Mouse (Mus musculus): ENCODE measurements at regions not wholly inside any gene's neighbourhood (a gene's known extent, or its start where the extent isn't known, plus 50 kb on each side); places are given as distances from the start of the nearest gene placed in this dataset.

DNA sequence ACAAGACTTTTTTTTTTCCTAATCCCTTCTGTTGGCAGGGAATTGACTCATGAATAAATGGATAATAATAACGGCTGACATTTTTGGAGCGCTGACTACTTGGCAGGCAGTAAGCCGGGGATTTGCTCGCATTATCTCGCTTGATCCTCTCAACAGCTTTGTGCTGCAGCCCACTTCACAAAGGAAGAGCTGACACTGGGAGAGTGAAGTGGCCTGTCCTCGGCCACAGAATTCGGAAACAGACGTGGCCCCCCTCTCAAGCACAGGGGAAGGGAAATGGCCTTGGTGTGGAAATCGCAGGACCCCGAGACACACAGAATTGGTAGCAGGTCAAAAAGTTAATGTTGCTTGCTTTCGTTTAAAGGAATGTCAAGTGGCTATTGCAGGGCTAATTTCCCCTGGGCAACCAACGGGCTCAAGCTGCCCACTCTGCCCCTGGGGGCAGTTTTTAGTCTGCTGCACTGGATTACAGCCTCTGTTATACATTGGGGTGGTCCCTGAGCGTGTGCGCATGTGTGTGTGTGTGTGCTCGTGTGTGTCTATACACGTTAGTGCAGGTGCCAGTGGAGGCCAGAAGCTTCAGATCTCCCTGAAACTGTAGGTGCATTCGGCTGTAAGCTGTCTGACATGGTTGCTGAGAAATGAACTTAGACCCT, 483.1 kb downstream of the Plcl1 start:
- no peak for DNase-seq (ENCODE audit: low spot score)

DNA sequence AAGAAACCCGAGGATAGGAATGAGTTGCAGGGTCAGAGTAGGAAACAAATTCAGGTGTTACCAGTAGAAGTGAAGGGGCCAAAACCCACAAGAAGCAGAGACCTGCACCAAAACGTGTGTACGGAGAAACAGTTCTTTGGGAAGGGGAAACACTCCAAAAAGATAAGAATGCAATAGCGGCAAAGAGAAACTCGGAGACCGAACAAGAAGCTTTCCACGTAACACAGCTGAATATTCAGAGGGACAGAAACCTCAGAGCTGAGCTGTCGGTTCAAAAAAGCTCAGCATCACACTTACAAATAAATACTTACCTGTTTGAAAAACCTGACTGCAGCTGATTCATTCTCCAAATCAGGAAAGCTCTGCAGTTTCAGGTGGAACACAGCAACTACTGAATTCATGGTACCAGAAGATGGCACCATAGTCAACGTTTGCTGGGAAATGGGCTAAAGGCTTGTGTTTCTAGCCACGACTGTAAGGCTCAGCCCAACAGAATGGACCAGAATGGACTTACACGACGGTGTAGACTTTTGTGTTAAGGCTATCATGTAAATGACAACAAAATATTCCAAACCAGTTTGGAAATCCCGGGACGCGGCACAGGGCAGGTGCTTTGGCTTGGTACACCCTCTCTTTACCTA, 484.9 kb downstream of the Plcl1 start:
- DNase-seq (ENCODE audit: low spot score) = no peak

DNA sequence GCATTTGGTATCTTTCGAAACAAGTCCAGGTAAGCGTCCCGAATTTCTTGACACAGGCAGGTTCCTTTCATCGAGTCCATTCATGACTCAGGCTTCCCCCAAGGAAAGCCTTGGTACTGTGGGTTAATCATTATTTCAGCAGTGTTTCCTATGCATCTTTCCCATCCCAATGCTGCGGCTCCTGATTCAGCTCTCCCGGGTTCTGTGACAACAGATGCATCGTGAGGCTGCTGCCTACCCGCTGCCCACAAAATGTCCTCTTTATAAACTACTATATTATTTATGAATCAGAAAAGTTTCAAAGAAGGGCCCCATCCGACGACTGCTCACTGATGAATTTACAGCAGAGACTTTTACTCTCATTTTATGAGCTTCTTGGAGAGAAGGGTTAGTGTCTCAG, 486.2 kb downstream of the Plcl1 start:
- no peak for DNase-seq (ENCODE audit: low spot score)

DNA sequence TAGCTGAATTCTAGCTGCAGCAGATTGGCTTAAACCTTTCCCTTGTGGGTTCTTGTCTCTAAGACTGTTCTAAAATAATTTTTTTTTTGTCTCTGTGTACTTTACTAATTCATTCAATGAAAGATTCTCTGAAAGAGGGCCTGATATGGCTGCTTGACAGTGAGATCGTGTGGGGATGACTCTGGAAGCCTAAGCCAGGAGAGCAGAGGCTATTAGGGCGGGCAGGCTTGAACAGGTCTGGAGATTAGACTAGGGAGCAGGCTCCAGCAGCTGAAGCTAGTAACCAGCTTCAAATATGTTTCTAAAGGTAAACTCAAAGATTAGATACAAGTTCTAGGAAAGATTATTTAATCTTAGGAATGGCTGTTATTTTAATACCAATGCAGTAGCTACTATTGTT, 491.9 kb downstream of the Plcl1 start:
- no peak for DNase-seq (ENCODE audit: low spot score)

DNA sequence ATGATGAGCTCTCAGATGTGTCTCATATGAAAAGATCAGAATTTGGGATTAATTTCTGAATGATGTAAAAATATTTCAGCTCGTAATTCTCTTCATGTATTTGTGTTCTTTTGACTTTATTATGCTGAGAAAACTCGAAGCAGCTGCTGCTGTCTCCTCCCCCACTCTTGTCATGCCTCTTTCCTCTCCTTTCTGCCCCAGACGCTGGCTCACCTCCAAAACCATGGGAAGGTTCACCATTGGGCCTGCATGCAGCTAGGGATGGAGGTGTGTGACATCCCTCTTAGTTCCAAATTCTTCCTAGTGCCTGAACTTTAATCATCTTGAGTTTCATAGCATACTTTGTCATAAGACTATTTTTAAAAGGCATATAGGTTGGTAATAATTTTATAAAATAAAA, 492.3 kb downstream of the Plcl1 start:
- no peak for DNase-seq (ENCODE audit: low spot score)

DNA sequence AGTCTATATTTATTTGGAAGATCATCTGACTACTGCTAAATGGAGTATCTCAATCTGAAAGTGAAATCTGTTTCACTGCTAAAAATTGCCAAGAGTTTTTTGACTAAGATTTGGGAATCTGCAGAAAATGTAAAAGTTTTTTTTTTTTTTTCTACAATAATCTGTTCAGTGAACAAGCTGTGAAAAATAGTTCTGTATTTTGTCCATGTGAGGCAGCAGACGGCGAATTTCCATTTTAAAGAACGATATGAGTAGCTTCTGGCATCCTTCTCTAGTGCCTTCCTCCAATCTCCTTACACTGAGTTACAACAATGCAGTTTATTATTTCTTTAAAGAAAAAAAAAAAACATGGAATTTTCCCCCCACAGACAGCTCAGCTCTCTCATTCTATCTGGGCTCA, 494.3 kb downstream of the Plcl1 start:
- DNase-seq (ENCODE audit: low spot score) = no peak

DNA sequence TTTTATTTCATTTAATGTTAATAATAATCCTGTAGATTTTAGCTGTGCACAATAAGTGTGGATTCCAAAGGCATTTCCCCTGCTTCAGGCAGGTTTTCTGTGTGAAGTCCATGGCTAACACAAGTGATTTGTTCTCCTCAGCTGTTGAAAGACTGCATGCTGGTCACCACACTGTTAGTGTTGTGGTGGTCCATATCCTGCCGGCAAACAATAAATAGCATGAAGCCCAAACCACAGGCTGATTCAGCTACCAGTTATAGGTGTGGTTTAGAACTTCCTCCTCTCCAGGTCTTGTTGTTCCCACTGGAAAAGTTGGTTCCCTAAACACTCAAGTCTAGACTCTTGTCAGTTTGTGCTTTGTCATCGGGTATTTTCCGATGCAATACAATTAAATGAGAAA, 497.5 kb downstream of the Plcl1 start:
- DNase-seq (ENCODE audit: low spot score) = no peak

DNA sequence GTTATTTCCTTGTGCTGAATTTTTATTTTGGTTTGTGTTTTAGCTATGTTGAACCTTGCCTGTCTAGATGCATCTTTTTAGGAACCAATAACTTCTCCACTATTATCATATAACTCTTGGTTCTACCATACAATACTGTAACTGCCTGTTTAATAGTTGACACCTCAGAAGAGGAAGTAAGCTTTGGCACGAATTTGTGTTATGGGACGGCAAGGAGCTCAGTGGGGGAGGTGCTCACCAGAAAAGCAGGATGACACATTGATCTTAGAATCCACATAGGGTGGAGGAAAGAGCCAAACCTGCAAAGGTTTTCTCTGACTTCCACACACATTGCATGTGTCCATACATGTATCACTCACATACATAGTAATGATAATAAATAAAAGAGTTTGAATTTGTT, 498.9 kb downstream of the Plcl1 start:
- no peak for DNase-seq (ENCODE audit: low spot score)

DNA sequence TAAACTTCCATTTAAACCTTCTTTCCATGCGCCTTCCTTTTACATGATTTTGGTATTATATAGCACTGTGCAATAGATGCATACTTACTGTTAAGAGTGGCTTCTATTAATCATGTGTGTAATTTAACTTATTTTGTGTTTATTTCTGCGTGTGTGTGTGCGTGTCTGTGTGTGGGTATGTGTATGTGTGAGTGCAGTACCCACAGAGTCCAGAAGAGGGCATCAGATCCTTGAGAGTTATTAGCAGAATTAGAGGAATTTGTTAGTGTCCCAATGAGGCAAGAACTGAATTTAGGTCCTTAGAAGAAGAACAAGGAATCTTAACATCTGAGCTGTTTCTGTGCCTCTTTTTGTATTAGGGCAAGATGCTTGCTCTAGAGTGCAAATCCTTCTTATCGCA, 499.5 kb downstream of the Plcl1 start:
- DNase-seq (ENCODE audit: low spot score) = no peak

DNA sequence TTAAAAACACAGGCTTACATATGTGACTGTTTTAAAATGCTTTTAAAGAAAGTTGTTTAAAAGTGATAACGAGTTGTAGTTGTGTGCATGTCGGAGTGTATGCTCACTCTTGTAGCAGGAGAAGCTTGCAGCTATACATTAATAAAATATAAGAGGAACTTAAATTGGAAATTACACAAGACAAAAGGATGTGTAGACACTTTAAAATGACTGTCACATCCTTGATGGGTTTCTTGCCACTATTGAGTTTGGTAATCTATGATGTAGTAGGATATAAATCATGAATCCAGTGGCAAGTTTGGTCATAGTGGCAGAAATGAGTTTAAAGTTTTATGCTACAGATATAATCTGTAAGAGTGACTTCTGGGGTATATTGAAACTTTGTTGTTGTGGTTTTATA, 504.3 kb downstream of the Plcl1 start:
- no peak for DNase-seq (ENCODE audit: low spot score)

DNA sequence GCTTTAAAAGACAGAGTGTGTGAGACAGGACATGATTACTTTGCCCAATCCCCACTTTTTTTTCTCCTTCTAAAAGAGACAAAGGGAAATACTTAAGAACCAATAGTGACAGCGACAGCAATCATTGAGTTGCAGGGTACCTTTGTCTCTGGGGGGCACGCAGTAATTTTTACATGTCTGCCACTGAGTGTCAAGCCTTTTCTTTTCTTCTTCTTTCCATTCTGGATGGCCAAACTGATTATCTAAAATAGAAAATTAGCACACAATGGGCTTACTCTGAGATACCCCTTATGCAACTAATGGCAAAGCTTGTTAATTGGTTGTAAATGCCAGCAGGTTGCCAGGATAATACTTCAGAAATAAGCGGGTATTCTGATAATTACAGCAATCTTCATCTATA, 508.6 kb downstream of the Plcl1 start:
- DNase-seq (ENCODE audit: low spot score) = no peak

DNA sequence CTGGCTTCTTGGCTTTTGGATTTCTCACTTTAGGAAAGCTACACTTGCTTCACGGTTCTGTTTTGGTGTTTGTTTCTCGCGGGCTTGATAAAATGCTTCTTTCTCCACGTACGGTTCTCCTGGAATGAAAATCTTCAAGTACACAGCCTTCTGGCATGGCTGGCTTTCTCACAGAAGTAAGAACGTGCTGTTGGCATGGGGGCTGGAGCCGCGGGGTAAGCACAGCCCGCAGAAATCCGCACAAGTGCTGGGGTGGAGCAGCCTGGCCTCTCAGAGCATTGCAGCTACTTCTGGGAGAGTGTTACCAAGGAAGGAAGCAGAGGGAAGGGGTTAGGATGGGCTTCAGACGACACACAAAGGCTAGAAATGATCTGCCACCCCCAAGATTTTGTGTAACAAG, 510.2 kb downstream of the Plcl1 start:
- no peak for DNase-seq (ENCODE audit: low spot score)

DNA sequence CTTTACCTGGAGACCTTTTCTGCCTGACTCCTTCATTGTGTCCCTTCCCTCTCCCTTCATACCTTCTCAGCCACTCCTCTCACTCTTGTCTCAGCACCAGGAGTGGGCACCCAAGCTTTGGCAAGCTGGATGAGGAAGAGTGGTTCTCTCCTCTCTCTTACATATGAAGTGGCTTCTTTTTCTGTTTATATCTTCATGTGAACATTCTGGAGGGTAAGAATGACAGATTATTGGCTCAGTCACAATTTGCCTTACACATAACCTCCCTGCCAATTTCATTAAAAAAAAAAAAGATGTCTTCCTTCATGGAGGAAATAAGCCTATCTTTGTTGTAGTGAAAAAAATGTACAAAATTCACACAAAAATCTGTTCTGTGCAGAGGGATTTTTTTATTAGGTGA, 513.8 kb downstream of the Plcl1 start:
- DNase-seq (ENCODE audit: low spot score) = no peak

DNA sequence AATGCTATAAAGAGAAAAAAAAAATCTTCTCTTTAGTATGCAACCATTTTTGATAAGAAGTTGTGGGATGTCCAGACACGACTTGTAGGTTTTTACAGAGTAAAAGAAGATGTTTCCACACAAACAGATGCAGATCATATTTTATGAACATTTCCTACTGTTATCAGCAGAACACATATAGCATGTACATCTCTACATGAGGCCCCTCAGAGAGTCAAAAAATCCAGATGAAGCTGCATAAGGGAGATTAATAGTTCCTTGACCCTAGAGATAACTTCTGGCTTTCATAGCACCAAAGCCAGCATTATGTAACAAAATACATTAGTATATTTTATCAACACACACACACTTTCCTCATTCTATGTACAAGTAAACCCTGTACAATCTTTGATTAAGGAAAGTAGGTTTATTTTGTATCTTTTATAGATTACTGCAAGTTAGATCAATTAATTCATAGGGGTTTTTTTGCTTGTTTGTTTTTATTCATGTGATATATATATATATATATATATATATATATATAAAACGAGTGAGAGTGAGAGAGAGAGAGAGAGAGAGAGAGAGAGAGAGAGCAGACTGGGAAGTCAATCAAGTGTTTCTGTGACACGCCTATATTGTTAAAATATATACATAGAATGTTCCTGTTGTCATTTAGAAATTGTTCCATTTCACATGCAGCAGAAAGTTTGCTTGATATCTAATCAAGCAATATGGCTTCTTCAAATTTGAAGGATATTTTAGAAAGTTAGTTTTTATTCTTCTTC, 541.2 kb downstream of the Plcl1 start:
- no peak for DNase-seq (ENCODE audit: low spot score)

DNA sequence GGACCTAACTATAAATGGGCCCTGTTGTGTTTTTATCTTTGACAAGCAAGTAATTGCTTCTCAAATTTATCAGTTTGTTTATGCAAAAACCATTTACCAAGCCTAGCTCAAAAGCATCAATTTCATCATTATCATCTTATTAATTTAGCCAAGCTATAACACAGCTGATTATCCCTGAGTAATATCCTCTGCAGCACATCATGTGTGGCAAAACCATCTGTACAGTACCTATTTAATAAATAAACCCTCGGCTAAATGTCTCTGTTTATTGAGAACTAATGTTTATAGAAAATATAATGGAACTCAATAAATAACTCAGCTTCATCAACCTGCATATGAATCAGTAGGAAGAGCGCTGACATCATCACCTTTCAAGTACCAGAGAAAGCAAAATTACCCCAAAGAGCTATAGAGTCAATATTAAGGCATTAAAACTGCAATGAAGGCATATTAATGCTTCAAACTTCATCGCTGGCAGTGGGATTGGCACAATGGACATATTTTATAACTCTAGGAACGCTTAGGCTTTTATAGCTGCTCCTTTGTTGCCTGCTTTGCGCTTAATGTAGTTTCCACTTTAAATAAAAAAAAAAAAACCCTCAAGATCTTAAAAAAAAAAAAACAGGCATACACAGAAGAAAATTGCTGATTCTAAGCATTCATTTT, 542.0 kb downstream of the Plcl1 start:
- DNase-seq (ENCODE audit: low spot score) = no peak

DNA sequence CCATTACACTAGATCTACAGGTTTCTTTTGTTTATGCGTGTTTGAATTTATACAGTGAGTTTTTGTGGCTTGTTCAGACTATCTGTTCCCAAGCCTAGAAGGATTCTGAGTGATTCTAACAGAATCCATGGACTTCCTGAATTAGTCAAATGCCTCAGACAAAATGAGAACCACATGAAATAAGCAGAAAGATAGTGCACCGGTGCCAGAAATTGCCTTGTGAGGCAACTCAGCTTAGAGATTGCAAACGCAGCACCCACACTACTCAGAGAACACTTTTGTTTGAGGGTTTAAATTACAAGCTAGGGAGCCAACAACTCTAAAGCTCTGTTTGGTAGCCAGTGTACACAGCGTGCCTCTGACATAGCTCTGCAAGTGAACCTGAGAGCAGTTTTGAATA, 543.9 kb downstream of the Plcl1 start:
- no peak for DNase-seq (ENCODE audit: low spot score)

DNA sequence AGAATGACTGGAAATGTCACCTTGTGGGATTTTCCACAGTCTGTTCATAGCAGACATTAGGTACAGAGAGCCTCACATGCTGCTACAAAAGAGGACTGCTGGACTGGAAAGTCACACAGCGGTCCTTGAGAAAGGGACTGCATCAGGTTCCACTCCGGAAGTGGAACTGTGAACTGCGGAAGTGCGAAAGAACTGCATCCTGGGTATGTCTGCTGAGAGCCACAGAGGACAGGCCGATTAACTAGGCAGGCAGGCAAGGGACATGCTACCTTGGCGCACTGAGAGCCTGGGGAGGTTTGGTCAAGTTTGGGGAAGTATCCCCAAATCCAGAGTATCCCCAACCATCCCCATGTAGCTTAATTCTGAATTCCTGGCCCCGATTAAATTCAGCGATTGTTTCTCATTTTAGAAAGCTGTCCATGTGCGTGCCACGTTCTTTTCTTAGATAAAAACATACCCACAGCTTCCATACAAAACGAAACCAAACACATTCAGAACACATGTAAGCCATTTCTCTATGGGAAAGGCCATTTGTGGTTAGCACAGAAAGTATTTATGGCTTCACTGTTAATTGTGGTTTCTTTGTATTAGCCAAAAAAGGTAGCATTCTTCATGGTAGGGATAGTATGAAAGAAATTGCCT, 552.2 kb downstream of the Plcl1 start:
- DNase-seq (ENCODE audit: low spot score) = peak; percentile 16

DNA sequence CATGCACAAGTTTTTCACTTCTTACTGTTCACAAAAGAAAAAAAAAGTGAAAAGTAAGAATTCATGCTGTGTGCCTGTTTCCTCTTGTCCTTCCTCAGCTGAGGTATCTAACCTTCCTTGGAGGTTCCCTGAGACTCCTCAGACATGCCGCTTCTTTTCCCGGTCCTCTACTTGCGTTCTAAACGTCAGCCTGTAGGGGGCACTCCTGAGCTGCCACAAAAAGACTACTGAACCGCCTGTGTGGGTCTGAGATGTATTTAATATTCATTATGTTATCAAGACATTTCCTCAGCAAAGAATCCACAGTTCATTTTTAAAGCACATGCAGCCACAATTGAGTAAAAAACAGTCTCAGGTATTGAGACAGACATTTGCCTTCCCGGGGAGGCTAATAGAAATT, 554.6 kb downstream of the Plcl1 start:
- DNase-seq (ENCODE audit: low spot score) = peak; percentile 22

DNA sequence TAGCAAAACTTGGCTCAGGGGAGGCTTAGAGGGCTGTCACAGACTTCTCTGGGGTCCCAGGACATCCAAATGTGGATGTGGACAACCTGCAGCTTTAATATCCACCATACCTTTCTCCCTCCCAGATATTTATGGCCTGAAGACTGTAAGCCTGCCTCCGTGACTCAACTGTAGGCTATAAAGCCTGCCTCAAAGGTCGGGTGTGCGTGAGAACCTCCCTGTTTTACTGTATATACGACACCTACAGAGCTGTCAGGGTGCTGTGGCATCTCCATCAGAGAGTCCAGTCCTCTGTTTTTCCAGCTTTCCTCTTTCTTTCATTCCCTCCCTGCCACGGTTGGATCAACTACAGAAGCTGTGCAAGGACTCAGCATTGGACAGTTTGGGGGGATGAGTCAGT, 558.1 kb downstream of the Plcl1 start:
- DNase-seq (ENCODE audit: low spot score) = no peak

DNA sequence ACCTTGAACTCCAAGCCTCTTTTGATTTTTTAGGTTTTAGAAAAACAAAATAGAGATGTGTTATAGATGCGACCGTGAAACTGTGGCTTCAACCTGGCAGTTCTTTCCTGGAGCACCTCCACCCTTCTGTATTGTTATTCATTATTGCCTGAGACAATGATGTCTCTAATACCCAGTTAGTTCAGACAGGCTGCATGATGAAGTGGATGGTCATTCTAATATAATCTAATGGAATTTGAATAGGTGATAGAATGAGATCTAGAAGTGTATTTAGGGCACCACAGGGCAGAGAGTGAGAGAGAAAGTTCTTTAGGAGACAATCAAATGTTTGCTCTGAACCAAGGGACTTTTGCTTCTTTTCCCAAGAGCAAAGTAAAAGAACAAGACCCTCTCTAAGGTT, 560.6 kb downstream of the Plcl1 start:
- no peak for DNase-seq (ENCODE audit: low spot score)

DNA sequence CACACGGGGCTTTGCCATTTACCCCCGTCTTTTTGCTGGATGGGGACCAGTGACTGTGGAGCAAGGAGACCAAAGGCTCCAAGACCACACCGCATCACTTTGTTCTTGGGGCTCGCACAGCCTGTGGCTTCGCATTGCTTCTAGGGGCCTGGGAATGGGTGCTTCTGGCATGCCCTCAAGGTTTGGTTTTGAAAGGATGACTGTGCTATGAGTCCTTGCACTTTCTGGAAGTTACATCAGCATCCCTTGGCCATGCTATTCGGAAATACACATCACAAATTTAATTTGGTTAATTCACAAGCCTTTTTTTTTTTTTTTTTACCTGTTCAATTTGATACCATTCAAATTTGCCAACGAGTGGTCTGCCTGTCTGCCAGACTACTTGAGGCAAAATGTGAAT, 562.1 kb downstream of the Plcl1 start:
- no peak for DNase-seq (ENCODE audit: low spot score)

DNA sequence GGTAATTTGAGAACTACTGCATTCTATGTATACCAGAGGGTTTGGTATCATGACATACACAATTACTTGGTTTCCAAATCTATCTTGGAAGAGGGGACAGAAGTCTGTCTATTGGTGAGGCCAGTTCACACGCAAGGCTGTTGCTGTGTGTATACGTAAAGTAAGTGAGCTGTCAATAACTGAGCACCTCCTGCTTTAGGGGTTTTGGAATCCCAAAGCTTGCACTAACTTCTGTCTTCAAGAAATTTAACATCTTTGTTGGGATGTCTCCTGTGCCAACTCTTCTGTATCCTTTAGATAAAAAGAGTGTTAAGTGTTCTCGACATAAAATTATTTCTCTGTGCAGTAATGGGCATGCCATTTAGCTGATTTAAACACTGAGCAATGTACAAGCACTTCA, 572.1 kb downstream of the Plcl1 start:
- DNase-seq (ENCODE audit: low spot score) = no peak

Measured in thymus, postnatal 0 days (tissue).